Mouse (Mus musculus) limb, embryonic 14.5 days (tissue): ENCODE data around the gene Cdk5rap3. TPM values are rescaled to one million over a fixed set of nuclear protein-coding genes. Genes with fewer than 3 reads are reported as not detected.

Source experiments
- ATAC-seq: fragments of 200-750 bp; cut with Nextera tagmentation; 2 replicates; pipeline ENCODE4 v1.8.0; 2017; ENCODE audit warnings: low read depth, moderate number of reproducible peaks, moderate TSS enrichment; ENCODE audit not compliant: low FRiP score
- DNase-seq: peaks from one replicate; pipeline ENCODE4 v3.0.0-alpha.2; 2015; ENCODE audit warnings: low spot score
- H3K27ac ChIP-seq: fragments of 300-500 bp; sonication (generic); replicated peaks from 2 replicates; pipeline ENCODE4 v1.5.1; 2014; ENCODE audit warnings: low read depth, mild to moderate bottlenecking, low read length, moderate library complexity, mixed read lengths
- H3K27me3 ChIP-seq: fragments of 300-500 bp; sonication (generic); 2 replicates; pipeline ENCODE4 v1.6.1; 2014; ENCODE audit warnings: low read length, mixed read lengths; ENCODE audit not compliant: control insufficient read depth, insufficient read depth
- H3K36me3 ChIP-seq: fragments of 300-500 bp; sonication (generic); 2 replicates; pipeline ENCODE4 v1.6.1; 2014; ENCODE audit warnings: mild to moderate bottlenecking, low read length, moderate library complexity, mixed read lengths; ENCODE audit not compliant: control insufficient read depth, insufficient read depth
- H3K4me1 ChIP-seq: fragments of 300-500 bp; sonication (generic); 2 replicates; pipeline ENCODE4 v1.6.1; 2014; ENCODE audit warnings: antibody characterized with exemption, low read length, mixed read lengths; ENCODE audit not compliant: control insufficient read depth, insufficient read depth
- H3K4me2 ChIP-seq: fragments of 300-500 bp; sonication (generic); replicated peaks from 2 replicates; pipeline ENCODE4 v1.6.1; 2014; ENCODE audit warnings: low read depth, mild to moderate bottlenecking, low read length, moderate library complexity; ENCODE audit not compliant: severe bottlenecking
- H3K4me3 ChIP-seq: fragments of 300-500 bp; sonication (generic); replicated peaks from 2 replicates; pipeline ENCODE4 v1.5.1; 2014; ENCODE audit warnings: low read length
- H3K9ac ChIP-seq: fragments of 300-500 bp; sonication (generic); 2 replicates; pipeline ENCODE4 v1.6.1; 2014; ENCODE audit warnings: mild to moderate bottlenecking, low read depth, low read length, moderate library complexity; ENCODE audit not compliant: severe bottlenecking
- H3K9me3 ChIP-seq: fragments of 300-500 bp; sonication (generic); 2 replicates; pipeline ENCODE4 v1.6.1; 2016; ENCODE audit warnings: low read length; ENCODE audit not compliant: control insufficient read depth
- POLR2A ChIP-seq: fragments of 200-500 bp; IDR thresholded peaks from 2 replicates; pipeline ENCODE4 v1.8.0; 2012; ENCODE audit warnings: inconsistent platforms, mild to moderate bottlenecking, moderate library complexity, borderline replicate concordance; ENCODE audit not compliant: insufficient read depth, insufficient read length; ENCODE audit errors: extremely low read depth
- WGBS: fragments of 180-500 bp; shearing (Covaris S2); extraction: QIAGEN DNeasy Blood & Tissue Kit; methylation state at CpG from one replicate; pipeline ENCODE4 v1.1.7; 2014; 5-methylcytosine and 5-hydroxymethylcytosine counted together
- polyA plus RNA-seq, 2 experiments: library from polyadenylated mRNA; depleted of rRNA in 1 of 2; stranded (reverse) in 1 of 2; unstranded in 1 of 2; fragments of >200 nt; fragmentation: Nextera tagmentation in 1 of 2; extraction: Ambion mirVana in 1 of 2; gene quantifications; 2 replicates each; pipeline versions ENCODE4 v1.2.1 to v1.2.3; 2012 to 2014

Cdk5rap3 gene
- polyA plus RNA-seq, 2 experiments: 74.5 to 79.6 TPM

DNA sequence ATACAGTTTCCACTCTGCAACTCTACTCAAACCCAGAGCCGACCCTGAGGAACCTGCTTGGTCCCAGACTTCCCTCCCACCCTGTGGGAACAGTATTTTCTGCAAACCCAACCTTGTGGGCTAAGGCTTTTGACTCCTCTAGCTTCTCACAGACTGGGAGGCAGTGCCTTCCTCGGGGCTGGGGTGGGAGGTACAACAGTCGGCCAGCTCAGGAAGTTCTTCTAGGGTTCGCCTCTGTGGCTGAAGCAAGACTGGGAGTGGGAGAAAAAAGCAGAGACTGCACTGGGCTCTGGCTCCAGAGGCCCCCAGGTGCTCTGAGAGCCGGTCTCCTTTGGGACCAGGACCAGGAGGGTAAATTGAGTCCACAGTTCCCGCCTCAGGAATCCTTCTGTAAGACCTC lies 36.6 kb upstream of the Cdk5rap3 start:
- no peaks in the 10 kb centered on the region for H3K27me3 ChIP-seq
- 80% methylated on average over 6 of the region's 6 CpGs for WGBS
- no peak overlapping the region for H3K9ac ChIP-seq
- H3K9me3 ChIP-seq: no peaks in the 10 kb centered on the region
- ATAC-seq: no peak
- no peak for DNase-seq
- H3K27ac ChIP-seq: no peak overlapping the region
- H3K4me3 ChIP-seq: no peak overlapping the region
- H3K36me3 ChIP-seq: peaks cover 72% of the 10 kb centered on the region
- no peaks in the 10 kb centered on the region for H3K4me1 ChIP-seq
- no peak for TF ChIP-seq POLR2A
- H3K4me2 ChIP-seq: no peak overlapping the region

DNA sequence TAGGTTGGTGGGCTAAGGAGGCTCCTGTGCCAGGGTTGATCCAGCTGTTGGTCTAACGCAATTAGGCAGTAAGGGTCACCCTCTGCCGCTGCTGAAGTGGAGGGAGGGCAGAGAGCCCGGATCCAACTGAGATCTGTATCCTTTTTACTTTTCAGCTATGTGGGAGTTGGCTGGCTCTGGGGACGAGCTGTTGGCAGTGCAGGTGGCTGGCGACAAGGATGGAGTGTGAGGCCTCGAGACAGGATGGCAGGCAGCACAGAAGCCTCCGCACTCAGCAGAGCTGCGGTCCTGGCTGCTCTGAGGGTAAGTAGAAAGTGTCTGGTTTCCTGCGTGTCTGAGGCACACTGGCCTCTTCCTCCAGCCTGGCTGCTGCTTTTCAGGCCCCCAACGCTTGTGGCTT lies 36.1 kb upstream of the Cdk5rap3 start:
- ATAC-seq (no peak), DNase-seq (no peak)
- Histone ChIP-seq H3K27me3 (no peaks in the 10 kb centered on the region), H3K4me2 (no peak overlapping the region), H3K36me3 (peaks cover 67% of the 10 kb centered on the region), H3K4me3 (no peak overlapping the region), H3K9ac (no peak overlapping the region), H3K4me1 (no peaks in the 10 kb centered on the region), H3K9me3 (no peaks in the 10 kb centered on the region), H3K27ac (no peak overlapping the region)
- TF ChIP-seq POLR2A: no peak
- WGBS: 81% methylated on average over 10 of the region's 10 CpGs

DNA sequence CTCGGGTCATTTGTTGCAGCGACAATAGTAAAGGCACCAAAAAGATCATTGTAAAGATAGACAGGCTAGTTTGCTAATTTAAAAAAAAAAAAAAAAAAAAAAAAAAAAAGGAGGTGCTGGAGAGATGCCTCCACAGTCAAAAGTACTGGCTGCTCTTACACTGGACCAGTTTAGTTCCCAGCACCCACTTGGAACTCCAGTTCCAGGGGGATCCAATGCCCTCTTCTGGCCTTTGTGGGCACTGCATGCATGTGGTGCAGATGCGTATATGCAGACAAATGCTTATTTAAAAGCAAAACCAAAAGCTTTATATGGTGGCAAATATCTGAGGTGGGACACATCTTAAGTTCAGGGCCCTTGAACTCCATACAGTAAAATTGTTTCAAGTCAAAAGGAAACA lies 34.5 kb upstream of the Cdk5rap3 start:
- H3K9me3 ChIP-seq: no peaks in the 10 kb centered on the region
- no peak overlapping the region for H3K4me2 ChIP-seq
- ATAC-seq: no peak
- H3K27ac ChIP-seq: no peak overlapping the region
- no peak overlapping the region for H3K4me3 ChIP-seq
- H3K4me1 ChIP-seq: no peaks in the 10 kb centered on the region
- H3K36me3 ChIP-seq: peaks cover 51% of the 10 kb centered on the region
- H3K27me3 ChIP-seq: no peaks in the 10 kb centered on the region
- DNase-seq: no peak
- no peak for TF ChIP-seq POLR2A
- WGBS: 95% methylated on average over 3 of the region's 3 CpGs
- H3K9ac ChIP-seq: no peak overlapping the region

DNA sequence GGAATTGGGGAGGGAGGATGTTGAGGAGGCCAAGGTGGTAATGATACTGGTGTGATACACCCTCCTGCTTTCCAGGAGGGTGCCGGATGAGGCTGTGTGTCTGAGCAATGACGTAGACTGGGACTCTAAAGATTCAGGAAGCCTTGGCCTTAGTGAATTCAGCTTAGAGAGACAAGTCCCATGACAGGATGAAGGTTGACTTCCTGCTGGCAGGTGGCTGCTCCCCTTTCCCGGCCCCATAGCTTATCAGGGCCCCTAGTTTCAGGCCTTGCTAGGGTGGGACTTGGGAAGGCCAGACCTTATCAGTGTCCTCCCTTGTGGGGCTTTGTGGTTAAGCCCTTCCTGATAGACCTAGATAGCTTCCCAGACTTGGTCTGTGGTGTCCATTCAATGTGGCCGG lies 31.6 kb upstream of the Cdk5rap3 start:
- TF ChIP-seq POLR2A: no peak
- Histone ChIP-seq H3K27ac (no peak overlapping the region), H3K36me3 (peaks cover 24% of the 10 kb centered on the region), H3K4me2 (no peak overlapping the region), H3K4me1 (peaks cover 8% of the 10 kb centered on the region), H3K9me3 (no peaks in the 10 kb centered on the region), H3K4me3 (no peak overlapping the region), H3K9ac (no peak overlapping the region), H3K27me3 (no peaks in the 10 kb centered on the region)
- DNase-seq (no peak), ATAC-seq (no peak)
- WGBS: 91% methylated on average over 4 of the region's 4 CpGs

DNA sequence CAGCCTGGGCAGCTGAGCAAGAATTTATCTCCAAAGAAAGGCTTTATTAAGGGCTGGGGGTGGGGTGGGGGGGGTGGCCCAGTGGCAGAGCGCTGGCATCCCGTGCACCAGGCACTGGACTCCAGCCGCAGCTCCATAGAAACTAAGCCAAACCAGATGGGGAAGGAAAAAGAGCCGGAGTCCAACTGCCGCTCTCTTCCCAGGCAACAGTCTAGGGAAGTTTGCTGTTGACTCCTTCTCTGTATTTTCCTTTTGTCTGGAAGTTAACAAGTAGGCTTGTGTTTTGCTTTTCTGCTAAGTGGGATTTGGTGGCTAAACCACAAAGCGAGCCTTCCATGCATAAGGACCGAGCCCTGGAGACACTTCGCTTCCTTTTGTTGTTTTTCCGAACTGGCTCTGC lies 30.2 kb upstream of the Cdk5rap3 start:
- no peak overlapping the region; the same call in 1 of the 2 replicates for H3K4me2 ChIP-seq
- no peaks in the 10 kb centered on the region for H3K9me3 ChIP-seq
- WGBS: 53% methylated on average over 9 of the region's 9 CpGs
- peaks cover 8% of the 10 kb centered on the region for H3K4me1 ChIP-seq
- H3K9ac ChIP-seq: no peak overlapping the region
- H3K27ac ChIP-seq: peak overlapping the region; percentile 41; the same call in 1 of the 2 replicates
- ATAC-seq: no peak
- H3K4me3 ChIP-seq: no peak overlapping the region
- no peaks in the 10 kb centered on the region for H3K27me3 ChIP-seq
- H3K36me3 ChIP-seq: peaks cover 10% of the 10 kb centered on the region
- no peak for DNase-seq
- no peak for TF ChIP-seq POLR2A

DNA sequence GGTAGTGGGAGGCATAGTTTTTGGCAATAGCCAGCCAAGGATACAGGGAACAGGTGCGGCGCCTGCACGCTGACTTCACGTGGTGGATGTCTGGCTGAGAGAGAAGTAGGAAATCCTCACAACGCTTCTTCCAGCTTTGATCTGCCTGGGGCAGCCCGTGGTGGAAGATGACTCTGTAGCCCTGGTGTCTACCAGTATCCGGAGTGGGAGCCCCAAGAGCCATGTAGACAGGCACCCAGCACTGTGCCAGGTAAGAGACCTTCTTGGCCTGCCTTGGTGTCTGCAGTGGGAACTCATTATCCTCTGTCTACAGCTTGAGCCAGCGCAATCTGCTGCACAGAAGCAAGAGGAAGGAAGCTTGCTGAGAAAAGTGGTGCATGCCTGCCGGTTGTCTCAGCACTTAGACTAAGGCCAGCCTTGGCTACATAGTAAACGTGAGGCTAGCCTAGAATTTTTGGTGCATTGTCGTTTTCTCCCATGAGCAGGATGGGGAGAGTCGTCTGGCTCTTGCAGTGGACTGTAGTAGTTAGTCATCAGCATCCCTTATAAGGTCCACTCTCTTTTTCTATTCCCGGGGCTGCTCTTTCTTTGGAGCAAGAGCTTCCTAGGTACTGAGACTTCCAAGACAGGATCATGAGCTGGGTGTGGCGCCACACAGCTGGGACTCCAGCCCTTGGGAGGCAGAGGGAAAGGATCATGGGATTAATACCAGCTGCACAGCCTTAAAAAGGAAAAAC lies 28.7 kb upstream of the Cdk5rap3 start:
- no peak for TF ChIP-seq POLR2A
- H3K27me3 ChIP-seq: no peaks in the 10 kb centered on the region
- 82% methylated on average over 14 of the region's 14 CpGs for WGBS
- peaks cover 3% of the 10 kb centered on the region; the same call in 1 of the 2 replicates for H3K36me3 ChIP-seq
- 0 out of 2 replicates have a peak overlapping the region, but pooled peaks have one; percentile 11 for H3K4me2 ChIP-seq
- H3K4me1 ChIP-seq: peaks cover 8% of the 10 kb centered on the region
- no peaks in the 10 kb centered on the region for H3K9me3 ChIP-seq
- H3K4me3 ChIP-seq: no peak overlapping the region
- H3K27ac ChIP-seq: no peak overlapping the region
- ATAC-seq: no peak
- DNase-seq: no peak
- H3K9ac ChIP-seq: no peak overlapping the region
